Mouse (Mus musculus): Measurements from ENCODE around the gene Cct5. TPM values are rescaled to one million over a fixed set of nuclear protein-coding genes. Genes with fewer than 3 reads are reported as not detected.

Cct5 gene
- total and polyA plus RNA-seq, 3 experiments: 858 to 1,445 (median 883) TPM

GRCm38 (mm10) chr15:31545058-31545457, 56.5 kb downstream of the Cct5 start:
- H3K4me2 ChIP-seq (ENCODE audit: insufficient read depth, low read depth, poor library complexity, severe bottlenecking): no peak overlapping the region
- H3K4me3 ChIP-seq (replicated peaks in 1 of 3; ENCODE audit: low read depth in 2 of 3, low read length in 2 of 3, poor library complexity in 1 of 3): no peak overlapping the region
- in situ Hi-C loops (cut with MboI; ENCODE audit: low pct_ligation_motif_present, low pct_unique_long_range_greater_than_20kb, low sequenced_read_pairs) (no loop called here), dilution Hi-C loops (cut with MboI; ENCODE audit: extremely low pct_ligation_motif_present, extremely low pct_unique_long_range_greater_than_20kb, low sequenced_read_pairs) (no loop called here)
- H3K4me1 ChIP-seq (ENCODE audit: control insufficient read depth in 1 of 2, insufficient read depth in 2 of 2): peaks cover 15 to 42% of the 10 kb centered on the region in 2 experiments
- H3K27me3 ChIP-seq (replicated peaks): no peaks in the 10 kb centered on the region
- DNase-seq (ENCODE audit: extremely low read depth): no peak
- H3K9ac ChIP-seq (ENCODE audit: insufficient read depth, low read depth): no peak overlapping the region
- no peaks in the 10 kb centered on the region for H3K79me2 ChIP-seq (replicated peaks; ENCODE audit: control insufficient read depth, extremely low read depth, insufficient read depth, poor library complexity, severe bottlenecking)
- no peaks in the 10 kb centered on the region for H3K36me3 ChIP-seq (replicated peaks in 1 of 2; ENCODE audit: control insufficient read depth in 1 of 2, insufficient read depth in 1 of 2, low read length in 1 of 2)
- no peaks in the 10 kb centered on the region for H3K9me3 ChIP-seq (replicated peaks; ENCODE audit: low read length)
- no peak overlapping the region for H3K27ac ChIP-seq (ENCODE audit: insufficient read depth, low read depth)
- TF ChIP-seq SIN3A (IDR thresholded peaks at IDR 0.05; ENCODE audit: low read length) (no peak), ZNF384 (IDR thresholded peaks at IDR 0.05; ENCODE audit: low read depth, low read length) (no peak), POLR2AphosphoS2 (IDR thresholded peaks at IDR 0.05; ENCODE audit: low read depth, low read length) (no peak), PAX5 (IDR thresholded peaks at IDR 0.05; ENCODE audit: low read length) (no peak), MYC (IDR thresholded peaks at IDR 0.05; ENCODE audit: low read depth, low read length) (no peak)

- TF ChIP-seq MEF2A (IDR thresholded peaks at IDR 0.05; ENCODE audit: borderline replicate concordance, low read depth, low read length) (peak; percentile 27; the same call in 1 of the 2 replicates), JUND (conservative IDR thresholded peaks at IDR 0.05; ENCODE audit: low read depth, low read length) (no peak), BHLHE40 (IDR thresholded peaks at IDR 0.05; ENCODE audit: low read depth, low read length) (peak; percentile 12; the same call in 1 of the 2 replicates), EP300 (IDR thresholded peaks at IDR 0.05; ENCODE audit: low read length) (0 out of 2 replicates have a peak, but pooled peaks have one; percentile 15), MAFK (IDR thresholded peaks at IDR 0.05; ENCODE audit: insufficient replicate concordance, low read length) (0 out of 2 replicates have a peak, but pooled peaks have one; percentile 11)
- DNase-seq (ENCODE audit: extremely low read depth): no peak
- in situ Hi-C loops (cut with MboI; ENCODE audit: low pct_ligation_motif_present, low pct_unique_long_range_greater_than_20kb, low sequenced_read_pairs) (no loop called here), dilution Hi-C loops (cut with MboI; ENCODE audit: extremely low pct_ligation_motif_present, extremely low pct_unique_long_range_greater_than_20kb, low sequenced_read_pairs) (no loop called here)
- Histone ChIP-seq H3K79me2 (replicated peaks; ENCODE audit: control insufficient read depth, extremely low read depth, insufficient read depth, poor library complexity, severe bottlenecking) (no peaks in the 10 kb centered on the region), H3K9me3 (replicated peaks; ENCODE audit: low read length) (peaks cover 2% of the 10 kb centered on the region), H3K27me3 (replicated peaks) (no peaks in the 10 kb centered on the region), H3K4me2 (ENCODE audit: insufficient read depth, low read depth, poor library complexity, severe bottlenecking) (peak overlapping the region; percentile 47; the same call in 1 of the 2 replicates), H3K36me3 (replicated peaks in 1 of 2; ENCODE audit: control insufficient read depth in 1 of 2, insufficient read depth in 1 of 2, low read length in 1 of 2) (no peaks in the 10 kb centered on the region), H3K9ac (ENCODE audit: insufficient read depth, low read depth) (0 out of 2 replicates have a peak overlapping the region, but pooled peaks have one; percentile 40), H3K4me1 (ENCODE audit: control insufficient read depth in 1 of 2, insufficient read depth in 2 of 2) (peaks cover 15 to 43% of the 10 kb centered on the region in 2 experiments), H3K27ac (ENCODE audit: insufficient read depth, low read depth) (no peak overlapping the region), H3K4me3 (replicated peaks in 1 of 3; ENCODE audit: low read depth in 2 of 3, low read length in 2 of 3, poor library complexity in 1 of 3) (no peak overlapping the region)
Observed at GRCm38 (mm10) chr15:31543246-31543645, 58.4 kb downstream of the Cct5 start.

GRCm38 (mm10) chr15:31542013-31542958, 59.3 kb downstream of the Cct5 start:
- peaks cover 15 to 39% of the 10 kb centered on the region in 2 experiments for H3K4me1 ChIP-seq (ENCODE audit: control insufficient read depth in 1 of 2, insufficient read depth in 2 of 2)
- peak overlapping the region; percentile 69 for H3K4me2 ChIP-seq (ENCODE audit: insufficient read depth, low read depth, poor library complexity, severe bottlenecking)
- H3K79me2 ChIP-seq (replicated peaks; ENCODE audit: control insufficient read depth, extremely low read depth, insufficient read depth, poor library complexity, severe bottlenecking): no peaks in the 10 kb centered on the region
- no peak overlapping the region for H3K27ac ChIP-seq (ENCODE audit: insufficient read depth, low read depth)
- H3K27me3 ChIP-seq (replicated peaks): no peaks in the 10 kb centered on the region
- H3K4me3 ChIP-seq (replicated peaks in 1 of 3; ENCODE audit: low read depth in 2 of 3, low read length in 2 of 3, poor library complexity in 1 of 3): no peak overlapping the region
- no peaks in the 10 kb centered on the region for H3K36me3 ChIP-seq (replicated peaks in 1 of 2; ENCODE audit: control insufficient read depth in 1 of 2, insufficient read depth in 1 of 2, low read length in 1 of 2)
- peaks cover 4% of the 10 kb centered on the region for H3K9me3 ChIP-seq (replicated peaks; ENCODE audit: low read length)
- dilution Hi-C loops (cut with MboI; ENCODE audit: extremely low pct_ligation_motif_present, extremely low pct_unique_long_range_greater_than_20kb, low sequenced_read_pairs) (no loop called here), in situ Hi-C loops (cut with MboI; ENCODE audit: low pct_ligation_motif_present, low pct_unique_long_range_greater_than_20kb, low sequenced_read_pairs) (no loop called here)
- no peak overlapping the region for H3K9ac ChIP-seq (ENCODE audit: insufficient read depth, low read depth)
- peak; percentile 88 for DNase-seq (ENCODE audit: extremely low read depth)
- no peak for TF ChIP-seq SMC3 (IDR thresholded peaks at IDR 0.05; ENCODE audit: low read depth, low read length)
- peak; percentile 65 for TF ChIP-seq BHLHE40 (IDR thresholded peaks at IDR 0.05; ENCODE audit: low read depth, low read length)
- no peak for TF ChIP-seq UBTF (IDR thresholded peaks at IDR 0.05; ENCODE audit: low read depth, low read length)
- no peak for TF ChIP-seq TBP (conservative IDR thresholded peaks at IDR 0.05; ENCODE audit: low read depth, low read length)
- peak; percentile 98 for TF ChIP-seq ZNF384 (IDR thresholded peaks at IDR 0.05; ENCODE audit: low read depth, low read length)
- peak; percentile 70; the same call in 1 of the 2 replicates for TF ChIP-seq CHD2 (IDR thresholded peaks at IDR 0.05; ENCODE audit: low read length)
- no peak for TF ChIP-seq CHD1 (IDR thresholded peaks at IDR 0.05; ENCODE audit: low read depth, low read length)
- no peak for TF ChIP-seq CTCF (conservative IDR thresholded peaks at IDR 0.05 in 1 of 2, IDR thresholded peaks at IDR 0.05 in 1 of 2; ENCODE audit: low read depth in 2 of 2, low read length in 2 of 2)
- no peak for TF ChIP-seq GABPA (IDR thresholded peaks at IDR 0.05; ENCODE audit: insufficient replicate concordance, low read depth, low read length)
- TF ChIP-seq RCOR1 (conservative IDR thresholded peaks at IDR 0.05; ENCODE audit: low read depth, low read length): no peak
- peak; percentile 72; the same call in 1 of the 2 replicates for TF ChIP-seq MEF2A (IDR thresholded peaks at IDR 0.05; ENCODE audit: borderline replicate concordance, low read depth, low read length)
- TF ChIP-seq HCFC1 (IDR thresholded peaks at IDR 0.05; ENCODE audit: low read depth, low read length): no peak
- peak; percentile 70 for TF ChIP-seq ETS1 (conservative IDR thresholded peaks at IDR 0.05; ENCODE audit: low read depth, low read length)
- TF ChIP-seq POLR2AphosphoS2 (IDR thresholded peaks at IDR 0.05; ENCODE audit: low read depth, low read length): no peak
- no peak for TF ChIP-seq ZKSCAN1 (IDR thresholded peaks at IDR 0.05; ENCODE audit: borderline replicate concordance, low read depth, low read length)
- TF ChIP-seq POLR2A (IDR thresholded peaks at IDR 0.05; ENCODE audit: low read depth, low read length): no peak
- TF ChIP-seq TCF12 (IDR thresholded peaks at IDR 0.05; ENCODE audit: low read depth, low read length): peak; percentile 70

All from CH12.LX (cell line).